Mouse (Mus musculus): ENCODE measurements at regions not wholly inside any gene's neighbourhood (a gene's known extent, or its start where the extent isn't known, plus 50 kb on each side); places are given as distances from the start of the nearest gene placed in this dataset.

- DNase-seq, result no peak
These were observed 229.1 kb downstream of the Maf start for GRCm38 (mm10) chr8:115478406-115479060.

GRCm38 (mm10) chr8:115476071-115476470, 231.5 kb downstream of the Maf start:
- no peak for DNase-seq

- DNase-seq, result no peak
These were observed 232.4 kb downstream of the Maf start for GRCm38 (mm10) chr8:115475156-115475555.

GRCm38 (mm10) chr8:115473974-115474373, 233.6 kb downstream of the Maf start:
- DNase-seq, result no peak

GRCm38 (mm10) chr8:115466553-115466952, 241.0 kb downstream of the Maf start:
- DNase-seq, result no peak

GRCm38 (mm10) chr8:115466122-115466521, 241.5 kb downstream of the Maf start:
- no peak for DNase-seq

GRCm38 (mm10) chr8:115462657-115463056, 244.9 kb downstream of the Maf start:
- DNase-seq, result no peak

GRCm38 (mm10) chr8:115458119-115458518, 249.5 kb downstream of the Maf start:
- DNase-seq, result no peak

GRCm38 (mm10) chr8:115450789-115451188, 256.8 kb downstream of the Maf start:
- no peak for DNase-seq

- no peak for DNase-seq
These were observed 259.2 kb downstream of the Maf start for GRCm38 (mm10) chr8:115448367-115448766.

GRCm38 (mm10) chr8:115444519-115444918, 263.1 kb downstream of the Maf start:
- DNase-seq, result no peak

- no peak for DNase-seq
These were observed 265.5 kb downstream of the Maf start for GRCm38 (mm10) chr8:115441943-115442550.

- DNase-seq, result no peak
These were observed 266.3 kb downstream of the Maf start for GRCm38 (mm10) chr8:115441323-115441722.

GRCm38 (mm10) chr8:115440151-115440550, 267.4 kb downstream of the Maf start:
- no peak for DNase-seq

GRCm38 (mm10) chr8:115439512-115439911, 268.1 kb downstream of the Maf start:
- DNase-seq, result no peak

- DNase-seq, result no peak
These were observed 269.6 kb downstream of the Maf start for GRCm38 (mm10) chr8:115437956-115438355.

GRCm38 (mm10) chr8:115436356-115436721, 271.3 kb downstream of the Maf start:
- DNase-seq, result no peak

- no peak for DNase-seq
These were observed 271.8 kb downstream of the Maf start for GRCm38 (mm10) chr8:115435720-115436355.

GRCm38 (mm10) chr8:115432396-115433040, 275.1 kb downstream of the Maf start:
- DNase-seq, result no peak

- no peak for DNase-seq
These were observed 276.8 kb downstream of the Maf start for GRCm38 (mm10) chr8:115430793-115431192.

GRCm38 (mm10) chr8:115429291-115429883, 278.2 kb downstream of the Maf start:
- no peak for DNase-seq

GRCm38 (mm10) chr8:115428528-115429290, 278.9 kb downstream of the Maf start:
- no peak for DNase-seq

- DNase-seq, result no peak
These were observed 279.6 kb downstream of the Maf start for GRCm38 (mm10) chr8:115428022-115428421.

Data from thymus, postnatal 36 days (tissue).